In genomic region chr12:54996979-54997474, GRCm38 (mm10) we compare ENCODE assay signal across 25 mouse cellular contexts. TPM values are rescaled to one million over a fixed set of nuclear protein-coding genes. Genes with fewer than 3 reads are reported as not detected.
"Had no signal": no experiment of that assay in that cellular context is flagged by ENCODE, and none has a peak within 500 bp of the region (broad histone marks: within the 10 kb centered on the region; RNA-seq: fewer than 3 reads in every experiment).

No protein-coding gene starts in this region.

- DNase-seq: liver, embryonic 13.5 days; lung, adult 18-20 months; lung, embryonic 14.5 days; lung, postnatal 10 days; lung, postnatal 4 days; midbrain, embryonic 14.5 days; retina, postnatal 1 day; right cerebral cortex, postnatal 14 days; thymus, adult 18-20 months; thymus, postnatal 14 days; thymus, postnatal 36 days had no signal

- H3K36me3 ChIP-seq: liver, embryonic 13.5 days; liver, embryonic 15.5 days; midbrain, embryonic 10.5 days; midbrain, embryonic 12.5 days; neural tube, embryonic 13.5 days; neural tube, embryonic 15.5 days had no signal

- H3K9me3 ChIP-seq: liver, embryonic 13.5 days; liver, embryonic 15.5 days; midbrain, embryonic 10.5 days; midbrain, embryonic 12.5 days; neural tube, embryonic 13.5 days; neural tube, embryonic 15.5 days had no signal

- H3K4me2 ChIP-seq: liver, embryonic 13.5 days; liver, embryonic 15.5 days; lung, embryonic 14.5 days; midbrain, embryonic 12.5 days; neural tube, embryonic 13.5 days; neural tube, embryonic 15.5 days had no signal

- H3K4me3 ChIP-seq: liver, embryonic 13.5 days; liver, embryonic 15.5 days; midbrain, embryonic 10.5 days; midbrain, embryonic 12.5 days; myocyte; neural tube, embryonic 13.5 days; neural tube, embryonic 15.5 days had no signal

- H3K27ac ChIP-seq: liver, embryonic 13.5 days; liver, embryonic 15.5 days; midbrain, embryonic 10.5 days; midbrain, embryonic 12.5 days; neural tube, embryonic 13.5 days; neural tube, embryonic 15.5 days had no signal

- H3K4me1 ChIP-seq: midbrain, embryonic 10.5 days; midbrain, embryonic 12.5 days; neural tube, embryonic 13.5 days; neural tube, embryonic 15.5 days had no signal

- H3K9ac ChIP-seq: liver, embryonic 13.5 days; liver, embryonic 15.5 days; lung, embryonic 14.5 days; midbrain, embryonic 12.5 days; neural tube, embryonic 13.5 days; neural tube, embryonic 15.5 days had no signal

- H3K27me3 ChIP-seq: liver, embryonic 13.5 days; midbrain, embryonic 12.5 days; neural tube, embryonic 13.5 days; neural tube, embryonic 15.5 days had no signal

RNA-seq across cellular contexts. Expression of gene Gm20403, which starts 10.7 kb away (rescaled TPM):
- total RNA-seq: megakaryocyte, adult 5-6 weeks; megakaryocyte-erythroid progenitor cell, adult 5-6 weeks had no signal
- polyA plus RNA-seq: liver, embryonic 13.5 days; liver, embryonic 15.5 days; lung, embryonic 14.5 days; lung, embryonic 16.5 days; midbrain, embryonic 10.5 days; midbrain, embryonic 12.5 days; midbrain, embryonic 14.5 days; midbrain, embryonic 16.5 days; neural tube, embryonic 11.5 days; neural tube, embryonic 13.5 days; neural tube, embryonic 15.5 days; stomach, embryonic 14.5 days; stomach, embryonic 16.5 days; thymus, postnatal 0 days had no signal
